Mouse (Mus musculus): ENCODE data around the gene Ube2q1. TPM values are rescaled to one million over a fixed set of nuclear protein-coding genes. Genes with fewer than 3 reads are reported as not detected.

Ube2q1 gene
- total RNA-seq, 2 experiments from 2014 or later, result 83.9 to 91.6 TPM

GRCm38 (mm10) chr3:89817056-89817455, 43.6 kb downstream of the Ube2q1 start:
- intact Hi-C loops (cut with DNase I), result loop anchor here (5.0 kb wide), 1 partner anchor 40 kb away; no protein-coding TSS in a partner anchor
- DNase-seq (ENCODE audit: low spot score in 2 of 2), result no peak

- intact Hi-C loops (cut with DNase I), result loop anchor here (5.0 kb wide), 1 partner anchor 39 kb away; no protein-coding TSS in a partner anchor
- no peak for DNase-seq (ENCODE audit: low spot score in 2 of 2)
Measured at GRCm38 (mm10) chr3:89818605-89819004, 45.2 kb downstream of the Ube2q1 start.

- DNase-seq (ENCODE audit: low spot score in 2 of 2), result no peak
- intact Hi-C loops (cut with DNase I), result loop anchor here (5.0 kb wide), 1 partner anchor 37 kb away; no protein-coding TSS in a partner anchor
Measured at GRCm38 (mm10) chr3:89819897-89820296, 46.5 kb downstream of the Ube2q1 start.

DNA sequence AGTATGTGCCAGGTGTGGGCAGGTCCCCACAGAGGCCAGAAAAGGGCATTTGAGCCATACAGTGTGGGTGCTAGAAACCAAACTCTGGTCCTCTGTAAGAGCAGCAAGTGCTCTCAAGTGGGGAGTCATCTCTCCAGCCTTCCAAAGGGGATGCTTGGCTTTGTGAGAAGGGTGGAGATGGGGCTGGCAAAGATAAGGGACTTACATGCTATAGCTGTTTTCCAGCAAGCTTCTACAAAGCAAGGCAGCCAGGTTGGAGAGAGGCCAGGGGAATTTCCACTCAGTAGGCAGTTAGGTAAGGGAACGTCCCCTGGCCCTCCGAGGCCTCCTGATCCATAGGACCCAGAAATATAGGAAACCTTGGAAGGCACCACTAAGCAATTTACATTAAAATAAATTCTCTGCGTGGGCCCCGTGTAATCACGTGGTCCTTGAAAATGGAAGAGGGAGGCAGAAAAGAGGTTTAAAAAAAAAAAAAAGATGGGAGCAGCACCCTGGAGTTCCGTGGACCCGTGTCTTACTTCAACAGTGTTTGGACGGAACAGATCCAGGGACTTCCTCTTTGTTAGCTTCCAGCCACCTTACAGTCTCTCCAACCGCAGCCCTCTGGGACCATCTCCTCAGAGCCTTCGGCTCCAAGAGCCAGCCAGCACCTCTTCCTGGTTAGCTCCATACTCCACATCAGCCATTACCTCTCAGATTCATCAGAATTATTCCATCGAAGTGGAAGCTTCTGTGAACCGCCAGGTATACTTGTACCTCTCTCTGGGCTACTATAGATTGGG, 47.1 kb downstream of the Ube2q1 start:
- intact Hi-C loops (cut with DNase I), result no loop called here
- DNase-seq (ENCODE audit: low spot score in 2 of 2), result no peak

- DNase-seq (ENCODE audit: low spot score in 2 of 2), result no peak
- intact Hi-C loops (cut with DNase I), result no loop called here
Measured at GRCm38 (mm10) chr3:89821096-89821513, 47.7 kb downstream of the Ube2q1 start.

GRCm38 (mm10) chr3:89821548-89822480, 48.4 kb downstream of the Ube2q1 start:
- DNase-seq (ENCODE audit: low spot score in 2 of 2), result no peak
- intact Hi-C loops (cut with DNase I), result no loop called here

- DNase-seq (ENCODE audit: low spot score in 2 of 2), result no peak
- intact Hi-C loops (cut with DNase I), result no loop called here
Measured at GRCm38 (mm10) chr3:89823594-89823993, 50.2 kb downstream of the Ube2q1 start.

DNA sequence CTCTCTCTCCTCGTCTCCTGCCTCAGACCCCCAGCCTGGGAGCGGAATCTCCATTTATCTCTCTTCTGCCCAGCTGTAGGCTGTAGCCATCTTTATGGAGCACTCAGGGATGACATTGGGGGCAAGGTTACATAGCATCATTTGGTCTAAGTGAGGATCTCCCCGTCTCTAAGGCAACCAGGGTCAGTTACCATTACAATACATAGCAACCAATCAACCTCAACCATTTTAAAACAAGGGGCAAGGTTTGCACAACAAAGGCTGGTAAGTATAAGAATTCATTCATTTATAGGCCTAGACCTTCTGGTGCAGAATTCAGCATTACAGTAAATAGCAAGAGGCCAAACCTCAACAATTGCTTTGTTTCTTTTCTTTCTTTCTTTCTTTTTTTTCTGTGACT, 52.9 kb downstream of the Ube2q1 start:
- intact Hi-C loops (cut with DNase I), result no loop called here

DNA sequence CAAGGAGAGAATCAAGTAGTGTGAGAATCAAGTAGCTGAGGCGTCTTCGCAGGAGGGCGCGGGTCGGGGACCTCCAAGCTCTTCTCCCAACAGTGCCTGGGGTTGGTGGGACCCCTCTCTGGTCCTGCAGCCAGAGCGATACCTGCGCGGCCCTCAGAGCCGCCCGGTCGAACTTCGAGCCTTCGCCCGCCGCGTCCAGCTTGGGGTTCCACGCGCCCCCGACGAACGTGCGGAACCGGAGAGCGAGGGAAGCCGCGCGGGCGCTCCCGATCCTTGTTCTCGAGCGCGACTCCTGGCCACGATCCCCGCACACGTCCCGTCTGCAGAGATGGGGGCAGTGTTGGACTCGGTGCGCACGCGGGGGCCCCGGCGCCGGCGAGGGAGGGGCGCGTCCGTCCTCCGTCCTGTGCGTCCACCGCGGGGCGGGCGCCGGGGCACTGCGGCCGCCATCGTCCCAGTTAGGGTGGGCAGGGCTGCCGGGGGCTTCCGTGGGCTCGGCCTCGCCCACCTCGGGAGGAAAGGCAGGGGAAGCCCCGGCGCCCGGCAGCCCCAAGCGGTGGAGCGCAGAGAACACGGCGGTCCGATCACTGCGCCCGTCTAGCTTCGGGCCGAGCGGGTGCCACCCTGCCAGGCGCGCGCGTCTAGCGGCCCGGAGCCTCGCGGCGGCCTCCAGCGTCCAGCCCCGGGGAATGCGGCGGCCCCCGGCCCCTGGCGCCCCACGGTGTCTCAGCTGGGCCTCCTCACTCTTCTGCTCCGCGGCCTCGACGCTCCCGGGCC, 57.6 kb downstream of the Ube2q1 start, which contains the start of gene She:
TSS of gene She (plus strand) at position 556 of the 777 bp plus-strand sequence.
- no peak for DNase-seq (ENCODE audit: low spot score in 2 of 2)
- intact Hi-C loops (cut with DNase I), result no loop called here

More for the DNA sequence above, 52.9 kb downstream of the Ube2q1 start:
- DNase-seq (ENCODE audit: low spot score in 2 of 2), result no peak

Other genes with a start within 250 kb of the Ube2q1 start
- 100 to 1,000 TPM; 123 to 156 TPM for gene Adar, start 58.6 kb upstream of the Ube2q1 start, total RNA-seq (2021)
- gene Chrnb2, start 9.0 kb upstream of the Ube2q1 start, total RNA-seq (2021), result 10 to 100 TPM; 27.5 to 29.1 TPM
- gene She, start 57.8 kb downstream of the Ube2q1 start, total RNA-seq (2021), result 1 to 10 TPM; 2.9 to 4.0 TPM
- gene Il6ra, start 139.6 kb downstream of the Ube2q1 start, total RNA-seq (2021), result 1 to 10 TPM; 3.7 to 4.8 TPM
- gene Atp8b2, start 189.9 kb downstream of the Ube2q1 start, total RNA-seq (2021), result 100 to 1,000 TPM; 108 to 115 TPM
- gene Hax1, start 225.2 kb downstream of the Ube2q1 start, total RNA-seq (2021), result 10 to 100 TPM; 79.4 to 87.6 TPM

Measured in left cerebral cortex, postnatal 36 days (tissue).